Mouse (Mus musculus) MEL (cell line): ENCODE results near the gene Rnf111. TPM values are rescaled to one million over a fixed set of nuclear protein-coding genes. Genes with fewer than 3 reads are reported as not detected.

ENCODE experiments used
- DNase-seq: peaks from one replicate; pipeline ENCODE4 v3.0.0; 2011; ENCODE audit warnings: low read depth, low spot score
- H3K27ac ChIP-seq: 2 replicates; pipeline ENCODE4 v1.5.1; 2012; ENCODE audit warnings: low read depth, mild to moderate bottlenecking, control low read depth, low read length, moderate library complexity; ENCODE audit not compliant: control insufficient read depth
- H3K27me3 ChIP-seq, 2 experiments: fragments of 150-350 bp in 1 of 2; sonication (generic) in 1 of 2; 2 replicates each; pipeline ENCODE4 v1.6.1; 2012; ENCODE audit warnings: low read length in 2 of 2, mild to moderate bottlenecking in 2 of 2, improper control_type of control experiment in 1 of 2, moderate library complexity in 1 of 2; ENCODE audit not compliant: insufficient read depth in 2 of 2, control insufficient read depth in 1 of 2
- H3K36me3 ChIP-seq, 2 experiments: 2 replicates each; pipeline ENCODE4 v1.6.1; 2012 to 2014; ENCODE audit warnings: low read length in 2 of 2, improper control_type of control experiment in 1 of 2, inconsistent platforms in 1 of 2, mild to moderate bottlenecking in 1 of 2; ENCODE audit not compliant: insufficient read depth in 2 of 2, control insufficient read depth in 1 of 2
- H3K4me1 ChIP-seq, 2 experiments: fragments of 150-350 bp in 1 of 2; sonication (generic) in 1 of 2; 2 replicates each; pipeline ENCODE4 v1.6.1; 2012; ENCODE audit warnings: low read length in 2 of 2, improper control_type of control experiment in 1 of 2, mild to moderate bottlenecking in 1 of 2; ENCODE audit not compliant: insufficient read depth in 2 of 2, control insufficient read depth in 1 of 2
- H3K4me3 ChIP-seq, 2 experiments: fragments of 150-350 bp in 1 of 2; sonication (generic) in 1 of 2; 2 replicates each; pipeline ENCODE4 v1.5.1; 2012; ENCODE audit warnings: low read depth in 2 of 2, low read length in 2 of 2, mild to moderate bottlenecking in 2 of 2, moderate library complexity in 2 of 2, control low read depth in 1 of 2, improper control_type of control experiment in 1 of 2; ENCODE audit not compliant: control insufficient read depth in 1 of 2, insufficient read depth in 1 of 2
- H3K79me2 ChIP-seq: 2 replicates; pipeline ENCODE4 v1.6.1; 2012; ENCODE audit warnings: mild to moderate bottlenecking, low read length, moderate library complexity; ENCODE audit not compliant: control insufficient read depth, poor library complexity, insufficient read depth
- H3K9ac ChIP-seq: 2 replicates; pipeline ENCODE4 v1.6.1; 2012; ENCODE audit warnings: low read depth, mild to moderate bottlenecking, control low read depth, low read length, moderate library complexity; ENCODE audit not compliant: control insufficient read depth, poor library complexity, severe bottlenecking
- H3K9me3 ChIP-seq: fragments of 150-350 bp; sonication (generic); replicated peaks from 2 replicates; pipeline ENCODE4 v1.6.1; 2012; ENCODE audit warnings: mild to moderate bottlenecking, low read length, improper control_type of control experiment, moderate library complexity; ENCODE audit not compliant: insufficient read depth
- CHD1 ChIP-seq: IDR thresholded peaks from 2 replicates; pipeline ENCODE4 v1.6.1; 2012; ENCODE audit warnings: low read depth, mild to moderate bottlenecking, inconsistent platforms, low read length, improper control_type of control experiment
- CTCF ChIP-seq, 3 experiments: IDR thresholded peaks in 2 of 3; conservative IDR thresholded peaks in 1 of 3; 2 replicates each; pipeline ENCODE4 v1.5.1; 2011 to 2012; ENCODE audit warnings: low read length in 3 of 3, low read depth in 2 of 3, mild to moderate bottlenecking in 2 of 3, improper control_type of control experiment in 1 of 3, inconsistent platforms in 1 of 3, mixed read lengths in 1 of 3, moderate library complexity in 1 of 3; ENCODE audit not compliant: control insufficient read depth in 1 of 3, insufficient read depth in 1 of 3, poor library complexity in 1 of 3, severe bottlenecking in 1 of 3
- ETS1 ChIP-seq: IDR thresholded peaks from 2 replicates; pipeline ENCODE4 v1.6.1; 2012; ENCODE audit warnings: low read depth, mild to moderate bottlenecking, inconsistent platforms, low read length, improper control_type of control experiment, moderate library complexity
- GATA1 ChIP-seq: IDR thresholded peaks from 2 replicates; pipeline ENCODE4 v1.6.1; 2011; ENCODE audit warnings: low read depth, low read length, improper control_type of control experiment
- HCFC1 ChIP-seq: IDR thresholded peaks from 2 replicates; pipeline ENCODE4 v1.6.1; 2012; ENCODE audit warnings: low read depth, mild to moderate bottlenecking, inconsistent platforms, low read length, improper control_type of control experiment, moderate library complexity
- KAT2A ChIP-seq: conservative IDR thresholded peaks from 2 replicates; pipeline ENCODE4 v1.6.1; 2012; ENCODE audit warnings: low read depth, low read length, improper control_type of control experiment, inconsistent platforms
- MAFK ChIP-seq: IDR thresholded peaks from 2 replicates; pipeline ENCODE4 v1.6.1; 2011; ENCODE audit warnings: low read depth, mild to moderate bottlenecking, low read length, improper control_type of control experiment, borderline replicate concordance
- MAZ ChIP-seq: IDR thresholded peaks from 2 replicates; pipeline ENCODE4 v1.6.1; 2012; ENCODE audit warnings: low read depth, mild to moderate bottlenecking, inconsistent platforms, low read length, improper control_type of control experiment
- MXI1 ChIP-seq: IDR thresholded peaks from 2 replicates; pipeline ENCODE4 v1.6.1; 2011; ENCODE audit warnings: mild to moderate bottlenecking, low read depth, low read length, improper control_type of control experiment
- NELFE ChIP-seq: IDR thresholded peaks from 2 replicates; pipeline ENCODE4 v1.6.1; 2011; ENCODE audit warnings: low read depth, low read length, improper control_type of control experiment
- NRF1 ChIP-seq: IDR thresholded peaks from 2 replicates; pipeline ENCODE4 v1.6.1; 2014; ENCODE audit warnings: low read depth, mild to moderate bottlenecking, inconsistent platforms, low read length, improper control_type of control experiment, moderate library complexity; ENCODE audit not compliant: poor library complexity, insufficient read depth, severe bottlenecking
- POLR2AphosphoS2 ChIP-seq: IDR thresholded peaks from 2 replicates; pipeline ENCODE4 v1.6.1; 2011; ENCODE audit warnings: low read length, improper control_type of control experiment
- RAD21 ChIP-seq: IDR thresholded peaks from 2 replicates; pipeline ENCODE4 v1.6.1; 2011; ENCODE audit warnings: mild to moderate bottlenecking, low read depth, low read length, improper control_type of control experiment
- TAL1 ChIP-seq: IDR thresholded peaks from 2 replicates; pipeline ENCODE4 v1.6.1; 2012; ENCODE audit warnings: mild to moderate bottlenecking, inconsistent platforms, low read length, moderate library complexity, mixed read lengths
- TBP ChIP-seq: IDR thresholded peaks from 2 replicates; pipeline ENCODE4 v1.8.0; 2011; ENCODE audit warnings: low read depth, low read length, improper control_type of control experiment
- UBTF ChIP-seq: IDR thresholded peaks from 2 replicates; pipeline ENCODE4 v1.6.1; 2012; ENCODE audit warnings: low read depth, mild to moderate bottlenecking, inconsistent platforms, low read length, improper control_type of control experiment, moderate library complexity, borderline replicate concordance; ENCODE audit not compliant: insufficient read depth
- USF2 ChIP-seq, 2 experiments: IDR thresholded peaks; 2 replicates each; pipeline ENCODE4 v1.6.1; 2011 to 2012; ENCODE audit warnings: improper control_type of control experiment in 2 of 2, low read length in 2 of 2, borderline replicate concordance in 1 of 2, inconsistent platforms in 1 of 2, low read depth in 1 of 2, mild to moderate bottlenecking in 1 of 2; ENCODE audit not compliant: insufficient read depth in 1 of 2
- ZC3H11A ChIP-seq: IDR thresholded peaks from 2 replicates; pipeline ENCODE4 v1.6.1; 2012; ENCODE audit warnings: low read depth, mild to moderate bottlenecking, inconsistent platforms, low read length, improper control_type of control experiment
- ZKSCAN1 ChIP-seq: IDR thresholded peaks from 2 replicates; pipeline ENCODE4 v1.6.1; 2012; ENCODE audit warnings: low read depth, mild to moderate bottlenecking, inconsistent platforms, low read length, improper control_type of control experiment, moderate library complexity
- ZNF384 ChIP-seq: IDR thresholded peaks from 2 replicates; pipeline ENCODE4 v1.6.1; 2012; ENCODE audit warnings: low read depth, mild to moderate bottlenecking, inconsistent platforms, low read length, improper control_type of control experiment
- polyA plus RNA-seq, 2 experiments: library from polyadenylated mRNA; stranded (reverse) in 1 of 2; unstranded in 1 of 2; fragments of >175 nt in 1 of 2; fragments of >200 nt in 1 of 2; gene quantifications; 2 replicates each; pipeline versions ENCODE4 v1.2.1 to v1.2.4; 2012; ENCODE audit warnings: low replicate concordance in 2 of 2, low read depth in 1 of 2; ENCODE audit not compliant: insufficient read length in 2 of 2, insufficient read depth in 1 of 2, missing spikeins in 1 of 2
- total RNA-seq: library from RNA; depleted of rRNA; stranded (reverse); fragments of 300-350 nt; gene quantifications from 2 replicates; pipeline ENCODE4 v1.2.3, GENCODE M21; 2012

Rnf111 gene
- total and polyA plus RNA-seq, 3 experiments, result 25.2 to 88.2 (median 46.0) TPM

- TF ChIP-seq USF2 (IDR thresholded peaks at IDR 0.05; ENCODE audit: borderline replicate concordance in 1 of 2, insufficient read depth in 1 of 2, low read depth in 1 of 2, low read length in 2 of 2), result no peak
- no peak for TF ChIP-seq HCFC1
- no peak for TF ChIP-seq RAD21
- TF ChIP-seq CHD1, result no peak
- no peak for TF ChIP-seq MXI1
- no peak for TF ChIP-seq POLR2AphosphoS2
- TF ChIP-seq ZNF384, result no peak
- TF ChIP-seq KAT2A, result no peak
- TF ChIP-seq ZC3H11A, result no peak
- TF ChIP-seq NRF1, result no peak
- TF ChIP-seq MAZ, result no peak
- no peak for TF ChIP-seq UBTF
- no peak for TF ChIP-seq CTCF (IDR thresholded peaks at IDR 0.05 in 2 of 3, conservative IDR thresholded peaks at IDR 0.05 in 1 of 3; ENCODE audit: control insufficient read depth in 1 of 3, insufficient read depth in 1 of 3, low read depth in 2 of 3, low read length in 3 of 3, poor library complexity in 1 of 3, severe bottlenecking in 1 of 3)
- TF ChIP-seq MAFK, result no peak
- TF ChIP-seq GATA1, result no peak
- H3K36me3 ChIP-seq, result no peaks in the 10 kb centered on the region
- no peaks in the 10 kb centered on the region for H3K9me3 ChIP-seq
- no peak overlapping the region for H3K27ac ChIP-seq
- H3K4me3 ChIP-seq, result no peak overlapping the region
- no peak overlapping the region for H3K9ac ChIP-seq
- no peaks in the 10 kb centered on the region; a peak in 1 of 4 replicates for H3K4me1 ChIP-seq
- no peaks in the 10 kb centered on the region; a peak in 2 of 4 replicates for H3K27me3 ChIP-seq
- no peaks in the 10 kb centered on the region for H3K79me2 ChIP-seq
- DNase-seq, result no peak
These were observed 6.5 kb upstream of the Rnf111 start for GRCm38 (mm10) chr9:70509906-70510525.

DNA sequence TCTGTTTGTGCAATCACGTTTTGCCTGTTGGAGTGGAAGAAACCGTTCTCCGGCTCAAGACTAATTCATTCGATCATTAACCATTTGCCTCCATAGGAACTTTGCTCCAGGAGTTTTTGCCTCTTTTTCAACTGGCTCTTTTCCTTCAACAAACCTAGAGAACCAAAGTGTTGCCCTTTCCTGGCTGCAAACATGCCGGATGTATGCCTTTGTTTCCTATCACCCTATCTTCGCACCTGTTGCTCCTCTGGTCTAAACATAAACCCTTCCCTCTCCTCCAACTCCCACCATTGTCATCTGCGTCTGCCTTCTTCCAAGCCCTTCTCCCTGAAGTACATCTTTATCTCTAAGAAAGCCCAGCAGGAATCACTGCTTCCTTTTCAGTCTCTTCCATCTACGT lies 3.3 kb upstream of the Rnf111 start:
- DNase-seq, result no peak
- Histone ChIP-seq H3K4me3 (no peak overlapping the region), H3K4me1 (peaks cover 0 to 8% of the 10 kb centered on the region in 2 experiments; a peak in 3 of 4 replicates), H3K27ac (no peak overlapping the region), H3K27me3 (no peaks in the 10 kb centered on the region), H3K9me3 (no peaks in the 10 kb centered on the region), H3K9ac (no peak overlapping the region), H3K79me2 (peaks cover 17% of the 10 kb centered on the region), H3K36me3 (peaks cover 0 to 12% of the 10 kb centered on the region in 2 experiments; a peak in 3 of 4 replicates)
- TF ChIP-seq ZKSCAN1, result no peak
- no peak for TF ChIP-seq MAZ
- TF ChIP-seq TBP, result no peak
- no peak for TF ChIP-seq UBTF
- TF ChIP-seq MXI1, result no peak
- TF ChIP-seq TAL1, result no peak
- TF ChIP-seq NELFE, result no peak
- no peak for TF ChIP-seq KAT2A
- TF ChIP-seq ETS1, result no peak
- TF ChIP-seq, all 39 proteins: peak for 0
